Mouse (Mus musculus) large intestine, adult 2 months (tissue): ENCODE results near the gene Col23a1. TPM values are rescaled to one million over a fixed set of nuclear protein-coding genes. Genes with fewer than 3 reads are reported as not detected.

Experiments used
- DNase-seq: peaks from one replicate; pipeline ENCODE4 v3.0.0-alpha.2; 2012; ENCODE audit warnings: low read depth, low spot score
- WGBS: fragments of 180-500 bp; shearing (Covaris S2); methylation state at CpG from one replicate; pipeline ENCODE4 v1.1.7; 2018; 5-methylcytosine and 5-hydroxymethylcytosine counted together
- polyA plus RNA-seq: library from polyadenylated mRNA; depleted of rRNA; stranded (reverse); fragments of >200 nt; gene quantifications from 2 replicates; pipeline ENCODE4 v1.2.3, GENCODE M21; 2012

Gene Col23a1
- polyA plus RNA-seq, 1 experiment: 3.3 TPM

GRCm38 (mm10) chr11:51459569-51460043 lies 169.9 kb downstream of the Col23a1 start:
- no peak for DNase-seq
- WGBS: 77% methylated on average over 8 of the region's 8 CpGs

- WGBS: 73% methylated on average over 6 of the region's 6 CpGs
- DNase-seq: no peak
These were observed 179.0 kb downstream of the Col23a1 start for GRCm38 (mm10) chr11:51468737-51469136.

GRCm38 (mm10) chr11:51469341-51469831 lies 179.7 kb downstream of the Col23a1 start:
- DNase-seq: no peak
- 59% methylated on average over 13 of the region's 13 CpGs for WGBS

GRCm38 (mm10) chr11:51470383-51471144 lies 180.8 kb downstream of the Col23a1 start:
- WGBS: 16% methylated on average over 17 of the region's 17 CpGs

GRCm38 (mm10) chr11:51473686-51474085 lies 184.0 kb downstream of the Col23a1 start:
- DNase-seq: no peak
- 78% methylated on average over 2 of the region's 2 CpGs for WGBS

More at GRCm38 (mm10) chr11:51470383-51471144, 180.8 kb downstream of the Col23a1 start:
- no peak for DNase-seq

GRCm38 (mm10) chr11:51476543-51476942 lies 186.8 kb downstream of the Col23a1 start:
- no peak for DNase-seq
- 61% methylated on average over 4 of the region's 4 CpGs for WGBS

GRCm38 (mm10) chr11:51477571-51477970 lies 187.9 kb downstream of the Col23a1 start:
- WGBS: 69% methylated on average over 8 of the region's 8 CpGs
- DNase-seq: no peak

GRCm38 (mm10) chr11:51482251-51482650 lies 192.5 kb downstream of the Col23a1 start:
- WGBS: 41% methylated on average over 3 of the region's 3 CpGs
- DNase-seq: no peak

- WGBS: 82% methylated on average over 8 of the region's 8 CpGs
- no peak for DNase-seq
These were observed 195.4 kb downstream of the Col23a1 start for GRCm38 (mm10) chr11:51485051-51485521.

GRCm38 (mm10) chr11:51485775-51486464 lies 196.2 kb downstream of the Col23a1 start:
- DNase-seq: no peak
- WGBS: 72% methylated on average over 10 of the region's 10 CpGs

- DNase-seq: no peak
- WGBS: 70% methylated on average over 9 of the region's 9 CpGs
These were observed 199.1 kb downstream of the Col23a1 start for GRCm38 (mm10) chr11:51488813-51489212.

GRCm38 (mm10) chr11:51493421-51493820 lies 203.7 kb downstream of the Col23a1 start:
- 76% methylated on average over 4 of the region's 4 CpGs for WGBS

GRCm38 (mm10) chr11:51494178-51494577 lies 204.5 kb downstream of the Col23a1 start:
- DNase-seq: no peak
- WGBS: 30% methylated on average over 5 of the region's 5 CpGs

More at GRCm38 (mm10) chr11:51493421-51493820, 203.7 kb downstream of the Col23a1 start:
- no peak for DNase-seq

- DNase-seq: no peak
These were observed 210.1 kb downstream of the Col23a1 start for GRCm38 (mm10) chr11:51499776-51500175.

GRCm38 (mm10) chr11:51502431-51502851 lies 212.7 kb downstream of the Col23a1 start:
- 53% methylated on average over 10 of the region's 10 CpGs for WGBS
- DNase-seq: no peak

- no peak for DNase-seq
- 70% methylated on average over 3 of the region's 3 CpGs for WGBS
These were observed 215.2 kb downstream of the Col23a1 start for GRCm38 (mm10) chr11:51504946-51505345.

- 39% methylated on average over 6 of the region's 6 CpGs for WGBS
- DNase-seq: no peak
These were observed 218.3 kb downstream of the Col23a1 start for GRCm38 (mm10) chr11:51508053-51508452.

- DNase-seq: no peak
- 80% methylated on average over 5 of the region's 5 CpGs for WGBS
These were observed 219.5 kb downstream of the Col23a1 start for GRCm38 (mm10) chr11:51509211-51509610.

- 63% methylated on average over 6 of the region's 6 CpGs for WGBS
- no peak for DNase-seq
These were observed 223.3 kb downstream of the Col23a1 start for GRCm38 (mm10) chr11:51513019-51513418.

- WGBS: 88% methylated on average over 11 of the region's 11 CpGs
- no peak for DNase-seq
These were observed 225.6 kb downstream of the Col23a1 start for GRCm38 (mm10) chr11:51515346-51515745.
